Mouse (Mus musculus) urinary bladder, postnatal 4 days (tissue): ENCODE measurements around the gene Hormad1.
"Not testable (repeated sequence)": the region's sequence is repeated elsewhere in the genome, so short reads cannot be mapped to it uniquely, and the experiment has no call there.

Source experiments
- DNase-seq, 2 experiments: peaks; one replicate each; pipeline ENCODE4 v3.0.0; 2021 to 2022; ENCODE audit warnings: low spot score in 2 of 2

Gene Hormad1

GRCm38 (mm10) chr3:95559437-95559836 is at the start of gene Hormad1:
Gene Hormad1 (plus strand): TSS chr3:95559677.
- DNase-seq, result no peak

- no peak for DNase-seq
Measured at GRCm38 (mm10) chr3:95511611-95512180, 47.8 kb upstream of the Hormad1 start.

- DNase-seq, result no peak
Measured at GRCm38 (mm10) chr3:95516614-95517041, 42.8 kb upstream of the Hormad1 start.

- peak in 1 of 2 experiments; percentile 25 for DNase-seq
Measured at GRCm38 (mm10) chr3:95517493-95517898, 42.0 kb upstream of the Hormad1 start.

GRCm38 (mm10) chr3:95518891-95519290 is 40.6 kb upstream of the Hormad1 start:
- DNase-seq, result no peak

GRCm38 (mm10) chr3:95519315-95519714 is 40.2 kb upstream of the Hormad1 start:
- no peak for DNase-seq

- no peak for DNase-seq
Measured at GRCm38 (mm10) chr3:95520100-95520499, 39.4 kb upstream of the Hormad1 start.

GRCm38 (mm10) chr3:95521168-95521567 is 38.3 kb upstream of the Hormad1 start:
- no peak for DNase-seq

- DNase-seq, result no peak
Measured at GRCm38 (mm10) chr3:95523662-95524061, 35.8 kb upstream of the Hormad1 start.

GRCm38 (mm10) chr3:95524673-95525072 is 34.8 kb upstream of the Hormad1 start:
- DNase-seq, result no peak

- DNase-seq, result no peak
Measured at GRCm38 (mm10) chr3:95526111-95526510, 33.4 kb upstream of the Hormad1 start.

GRCm38 (mm10) chr3:95526622-95527211 is 32.8 kb upstream of the Hormad1 start, which contains the start of gene Ctss:
Gene Ctss (plus strand): TSS chr3:95526786.
- DNase-seq, result no peak

- no peak for DNase-seq
Measured at GRCm38 (mm10) chr3:95529814-95530213, 29.7 kb upstream of the Hormad1 start.

- no peak for DNase-seq
Measured at GRCm38 (mm10) chr3:95531025-95531424, 28.5 kb upstream of the Hormad1 start.

GRCm38 (mm10) chr3:95533364-95533763 is 26.1 kb upstream of the Hormad1 start:
- no peak for DNase-seq

GRCm38 (mm10) chr3:95534927-95535326 is 24.6 kb upstream of the Hormad1 start:
- no peak for DNase-seq

- no peak for DNase-seq
Measured at GRCm38 (mm10) chr3:95538936-95539335, 20.5 kb upstream of the Hormad1 start.

GRCm38 (mm10) chr3:95539837-95540236 is 19.6 kb upstream of the Hormad1 start:
- DNase-seq, result no peak

GRCm38 (mm10) chr3:95541186-95541585 is 18.3 kb upstream of the Hormad1 start:
- DNase-seq, result not testable (repeated sequence)

- no peak for DNase-seq
Measured at GRCm38 (mm10) chr3:95542171-95542570, 17.3 kb upstream of the Hormad1 start.

- no peak for DNase-seq
Measured at GRCm38 (mm10) chr3:95542981-95543380, 16.5 kb upstream of the Hormad1 start.

GRCm38 (mm10) chr3:95550176-95550575 is 9.3 kb upstream of the Hormad1 start:
- no peak for DNase-seq

- DNase-seq, result no peak
Measured at GRCm38 (mm10) chr3:95553986-95554385, 5.5 kb upstream of the Hormad1 start.

- DNase-seq, result no peak
Measured at GRCm38 (mm10) chr3:95560738-95561137, 1.3 kb downstream of the Hormad1 start.
